Mouse (Mus musculus) megakaryocyte, embryonic 14.5 days (primary cell): ENCODE measurements around the gene Khdrbs1. TPM values are rescaled to one million over a fixed set of nuclear protein-coding genes. Genes with fewer than 3 reads are reported as not detected.

ENCODE experiments used
- H3K27me3 ChIP-seq: replicated peaks from 2 replicates; pipeline ENCODE3; 2012; ENCODE audit warnings: inconsistent platforms
- H3K36me3 ChIP-seq: replicated peaks from 2 replicates; pipeline ENCODE3; 2012; ENCODE audit warnings: low read length, inconsistent platforms, mixed read lengths
- H3K4me1 ChIP-seq: 2 replicates; pipeline ENCODE4 v1.6.1; 2012; ENCODE audit warnings: inconsistent platforms
- H3K4me3 ChIP-seq: replicated peaks from 2 replicates; pipeline ENCODE3; 2012; ENCODE audit warnings: moderate library complexity, mild to moderate bottlenecking, inconsistent platforms
- H3K9me3 ChIP-seq: 2 replicates; pipeline ENCODE4 v1.6.1; 2012; ENCODE audit warnings: inconsistent platforms
- FLI1 ChIP-seq: IDR thresholded peaks from 2 replicates; pipeline ENCODE4 v1.6.1; 2012; ENCODE audit warnings: low read length, inconsistent platforms, mixed read lengths
- GATA1 ChIP-seq: IDR thresholded peaks from 3 replicates; pipeline ENCODE4 v1.6.1; 2012; ENCODE audit warnings: mixed read lengths, low read length, inconsistent platforms, borderline replicate concordance
- polyA plus RNA-seq: library from polyadenylated mRNA; stranded (reverse); fragments of >175 nt; gene quantifications from 2 replicates; pipeline ENCODE4 v1.2.3, GENCODE M21; 2012; ENCODE audit warnings: low replicate concordance; ENCODE audit not compliant: insufficient read depth

Khdrbs1 gene
- polyA plus RNA-seq, 1 experiment, result 67.0 TPM

GRCm38 (mm10) chr4:129683901-129684493, 58.1 kb downstream of the Khdrbs1 start:
- peaks cover 95% of the 10 kb centered on the region for H3K36me3 ChIP-seq
- no peak for TF ChIP-seq GATA1
- no peak for TF ChIP-seq FLI1

GRCm38 (mm10) chr4:129681837-129682236, 60.3 kb downstream of the Khdrbs1 start:
- no peaks in the 10 kb centered on the region for H3K27me3 ChIP-seq
- no peaks in the 10 kb centered on the region for H3K9me3 ChIP-seq
- TF ChIP-seq FLI1, result no peak
- no peak for TF ChIP-seq GATA1
- no peak overlapping the region for H3K4me3 ChIP-seq
- peaks cover 97% of the 10 kb centered on the region for H3K36me3 ChIP-seq
- H3K4me1 ChIP-seq, result peaks cover 18% of the 10 kb centered on the region

More at GRCm38 (mm10) chr4:129683901-129684493, 58.1 kb downstream of the Khdrbs1 start:
- H3K4me1 ChIP-seq, result peaks cover 7% of the 10 kb centered on the region
- no peak overlapping the region for H3K4me3 ChIP-seq
- H3K9me3 ChIP-seq, result no peaks in the 10 kb centered on the region
- no peaks in the 10 kb centered on the region for H3K27me3 ChIP-seq

GRCm38 (mm10) chr4:129672878-129673449, 69.1 kb downstream of the Khdrbs1 start:
- TF ChIP-seq FLI1, result no peak
- no peak for TF ChIP-seq GATA1
- Histone ChIP-seq H3K9me3 (no peaks in the 10 kb centered on the region), H3K27me3 (no peaks in the 10 kb centered on the region), H3K36me3 (peaks cover 30% of the 10 kb centered on the region), H3K4me1 (peaks cover 23% of the 10 kb centered on the region), H3K4me3 (peak overlapping the region; percentile 95)

GRCm38 (mm10) chr4:129672083-129672877, 69.8 kb downstream of the Khdrbs1 start, which contains the start of gene Kpna6:
Gene Kpna6, minus strand, starts transcription at chr4:129672767.
- Histone ChIP-seq H3K27me3 (no peaks in the 10 kb centered on the region), H3K4me1 (peaks cover 19% of the 10 kb centered on the region), H3K36me3 (peaks cover 24% of the 10 kb centered on the region), H3K9me3 (no peaks in the 10 kb centered on the region), H3K4me3 (peak within 1 kb of the TSS; percentile 95)
- no peak for TF ChIP-seq GATA1
- TF ChIP-seq FLI1, result no peak

- Histone ChIP-seq H3K27me3 (no peaks in the 10 kb centered on the region), H3K9me3 (no peaks in the 10 kb centered on the region), H3K4me1 (peaks cover 19% of the 10 kb centered on the region), H3K36me3 (peaks cover 20% of the 10 kb centered on the region), H3K4me3 (peak overlapping the region; percentile 95)
- TF ChIP-seq GATA1 (no peak), FLI1 (no peak)
Measured at GRCm38 (mm10) chr4:129671491-129672082, 70.5 kb downstream of the Khdrbs1 start.

GRCm38 (mm10) chr4:129662255-129662813, 79.8 kb downstream of the Khdrbs1 start:
- H3K27me3 ChIP-seq, result no peaks in the 10 kb centered on the region
- H3K36me3 ChIP-seq, result peaks cover 63% of the 10 kb centered on the region
- peaks cover 21% of the 10 kb centered on the region for H3K4me1 ChIP-seq
- H3K4me3 ChIP-seq, result no peak overlapping the region
- TF ChIP-seq GATA1, result no peak
- no peak for TF ChIP-seq FLI1
- no peaks in the 10 kb centered on the region for H3K9me3 ChIP-seq

- TF ChIP-seq GATA1 (no peak), FLI1 (no peak)
- H3K9me3 ChIP-seq, result no peaks in the 10 kb centered on the region
- H3K4me1 ChIP-seq, result peaks cover 21% of the 10 kb centered on the region
- peaks cover 67% of the 10 kb centered on the region for H3K36me3 ChIP-seq
- H3K27me3 ChIP-seq, result no peaks in the 10 kb centered on the region
- H3K4me3 ChIP-seq, result no peak overlapping the region
Measured at GRCm38 (mm10) chr4:129661584-129661983, 80.5 kb downstream of the Khdrbs1 start.

- Histone ChIP-seq H3K4me3 (no peak overlapping the region), H3K4me1 (peaks cover 8% of the 10 kb centered on the region), H3K27me3 (no peaks in the 10 kb centered on the region), H3K36me3 (peaks cover 94% of the 10 kb centered on the region), H3K9me3 (no peaks in the 10 kb centered on the region)
- TF ChIP-seq FLI1 (no peak), GATA1 (no peak)
Measured at GRCm38 (mm10) chr4:129654770-129655169, 87.3 kb downstream of the Khdrbs1 start.

Other genes with a start within 250 kb of the Khdrbs1 start
- 5.0 and 61.7 TPM in 2 replicates for gene Marcksl1, start 228.7 kb downstream of the Khdrbs1 start, polyA plus RNA-seq
- 6.0 and 38.0 TPM in 2 replicates for gene Hdac1, start 199.6 kb downstream of the Khdrbs1 start, polyA plus RNA-seq
- gene Lck, start 168.7 kb downstream of the Khdrbs1 start, polyA plus RNA-seq, result 1.7 TPM in 1 of 2 replicates, not detected in the other
- not detected in 2 replicates for gene Fam167b, start 163.8 kb downstream of the Khdrbs1 start, polyA plus RNA-seq
- 54.3 and 121 TPM in 2 replicates for gene Eif3i, start 141.7 kb downstream of the Khdrbs1 start, polyA plus RNA-seq
- 305 and 342 TPM in 2 replicates for gene Tmem234, start 141.6 kb downstream of the Khdrbs1 start, polyA plus RNA-seq
- gene Dcdc2b, start 128.0 kb downstream of the Khdrbs1 start, polyA plus RNA-seq, result 0.46 TPM in 1 of 2 replicates, not detected in the other
- 9.7 TPM in 1 of 2 replicates, not detected in the other for gene Iqcc, start 123.2 kb downstream of the Khdrbs1 start, polyA plus RNA-seq
- 32.9 and 39.7 TPM in 2 replicates for gene Ccdc28b, start 118.4 kb downstream of the Khdrbs1 start, polyA plus RNA-seq
- gene Txlna, start 101.2 kb downstream of the Khdrbs1 start, polyA plus RNA-seq, result 17.9 and 24.0 TPM in 2 replicates
- gene Kpna6, start 69.5 kb downstream of the Khdrbs1 start, polyA plus RNA-seq, result 6.8 and 9.0 TPM in 2 replicates
- gene Tmem39b, start 45.5 kb downstream of the Khdrbs1 start, polyA plus RNA-seq, result 51.4 and 264 TPM in 2 replicates
- 14.5 and 30.1 TPM in 2 replicates for gene Ptp4a2, start 68.9 kb upstream of the Khdrbs1 start, polyA plus RNA-seq
- 0.43 TPM in 1 of 2 replicates, not detected in the other for gene Spocd1, start 186.9 kb upstream of the Khdrbs1 start, polyA plus RNA-seq
- 2.6 and 11.0 TPM in 2 replicates for gene Adgrb2, start 242.6 kb upstream of the Khdrbs1 start, polyA plus RNA-seq